Mouse (Mus musculus): Measurements from ENCODE around the gene Hebp1. TPM values are rescaled to one million over a fixed set of nuclear protein-coding genes. Genes with fewer than 3 reads are reported as not detected.

Gene Hebp1
- polyA plus RNA-seq, 1 experiment from 2014 or later, result 2.9 TPM

- H3K4me1 ChIP-seq (ENCODE audit: control insufficient read depth, insufficient read depth, low read length), result peaks cover 6% of the 10 kb centered on the region; the same call in 1 of the 2 replicates
- ATAC-seq (ENCODE audit: low FRiP score) (no peak), DNase-seq (ENCODE audit: low spot score, missing footprints) (peak; percentile 33)
- no peaks in the 10 kb centered on the region for H3K27me3 ChIP-seq (ENCODE audit: control insufficient read depth, insufficient read depth, low read length)
- no peak overlapping the region for H3K4me3 ChIP-seq (ENCODE audit: low read depth, low read length)
- 85% methylated on average over 4 of the region's 4 CpGs for whole genome bisulfite sequencing
- no peak overlapping the region for H3K9ac ChIP-seq (ENCODE audit: low read length)
- H3K9me3 ChIP-seq (ENCODE audit: control insufficient read depth, low read length), result no peaks in the 10 kb centered on the region
- H3K27ac ChIP-seq (ENCODE audit: low read depth, low read length), result no peak overlapping the region
- H3K4me2 ChIP-seq, result no peak overlapping the region
- no peaks in the 10 kb centered on the region for H3K36me3 ChIP-seq (ENCODE audit: control insufficient read depth, insufficient read depth, low read length)
These were observed 62.1 kb downstream of the Hebp1 start for GRCm38 (mm10) chr6:135135735-135136134.

GRCm38 (mm10) chr6:135133486-135133885 lies 64.3 kb downstream of the Hebp1 start:
- 94% methylated on average over 9 of the region's 9 CpGs for WGBS

GRCm38 (mm10) chr6:135133086-135133485 lies 64.7 kb downstream of the Hebp1 start:
- Histone ChIP-seq H3K4me3 (ENCODE audit: low read depth, low read length) (no peak overlapping the region), H3K27me3 (ENCODE audit: control insufficient read depth, insufficient read depth, low read length) (no peaks in the 10 kb centered on the region), H3K4me2 (no peak overlapping the region), H3K4me1 (ENCODE audit: control insufficient read depth, insufficient read depth, low read length) (peaks cover 6% of the 10 kb centered on the region; the same call in 1 of the 2 replicates), H3K9me3 (ENCODE audit: control insufficient read depth, low read length) (no peaks in the 10 kb centered on the region), H3K36me3 (ENCODE audit: control insufficient read depth, insufficient read depth, low read length) (no peaks in the 10 kb centered on the region), H3K27ac (ENCODE audit: low read depth, low read length) (no peak overlapping the region), H3K9ac (ENCODE audit: low read length) (no peak overlapping the region)
- 82% methylated on average over 7 of the region's 7 CpGs for WGBS
- peak; percentile 60 for DNase-seq (ENCODE audit: low spot score, missing footprints)
- ATAC-seq (ENCODE audit: low FRiP score), result no peak

More at GRCm38 (mm10) chr6:135133486-135133885, 64.3 kb downstream of the Hebp1 start:
- H3K27ac ChIP-seq (ENCODE audit: low read depth, low read length), result no peak overlapping the region
- H3K9me3 ChIP-seq (ENCODE audit: control insufficient read depth, low read length), result no peaks in the 10 kb centered on the region
- peaks cover 6% of the 10 kb centered on the region; the same call in 1 of the 2 replicates for H3K4me1 ChIP-seq (ENCODE audit: control insufficient read depth, insufficient read depth, low read length)
- H3K9ac ChIP-seq (ENCODE audit: low read length), result no peak overlapping the region
- H3K4me3 ChIP-seq (ENCODE audit: low read depth, low read length), result no peak overlapping the region
- H3K27me3 ChIP-seq (ENCODE audit: control insufficient read depth, insufficient read depth, low read length), result no peaks in the 10 kb centered on the region
- H3K36me3 ChIP-seq (ENCODE audit: control insufficient read depth, insufficient read depth, low read length), result no peaks in the 10 kb centered on the region
- DNase-seq (ENCODE audit: low spot score, missing footprints) (peak; percentile 28), ATAC-seq (ENCODE audit: low FRiP score) (no peak)
- H3K4me2 ChIP-seq, result no peak overlapping the region

- no peak overlapping the region for H3K4me2 ChIP-seq
- no peaks in the 10 kb centered on the region for H3K27me3 ChIP-seq (ENCODE audit: control insufficient read depth, insufficient read depth, low read length)
- no peaks in the 10 kb centered on the region for H3K9me3 ChIP-seq (ENCODE audit: control insufficient read depth, low read length)
- H3K27ac ChIP-seq (ENCODE audit: low read depth, low read length), result no peak overlapping the region
- H3K36me3 ChIP-seq (ENCODE audit: control insufficient read depth, insufficient read depth, low read length), result no peaks in the 10 kb centered on the region
- no peak overlapping the region for H3K9ac ChIP-seq (ENCODE audit: low read length)
- WGBS, result 58% methylated on average over 5 of the region's 5 CpGs
- no peaks in the 10 kb centered on the region for H3K4me1 ChIP-seq (ENCODE audit: control insufficient read depth, insufficient read depth, low read length)
- DNase-seq (ENCODE audit: low spot score, missing footprints) (peak; percentile 69), ATAC-seq (ENCODE audit: low FRiP score) (no peak)
- no peak overlapping the region for H3K4me3 ChIP-seq (ENCODE audit: low read depth, low read length)
These were observed 73.0 kb downstream of the Hebp1 start for GRCm38 (mm10) chr6:135124755-135125380.

GRCm38 (mm10) chr6:135118183-135118582 lies 79.6 kb downstream of the Hebp1 start, which contains the start of gene Gprc5d:
TSS of gene Gprc5d (minus strand) at chr6:135118283.
- Histone ChIP-seq H3K36me3 (ENCODE audit: control insufficient read depth, insufficient read depth, low read length) (no peaks in the 10 kb centered on the region), H3K4me2 (no peak within 1 kb of the TSS), H3K27ac (ENCODE audit: low read depth, low read length) (no peak within 1 kb of the TSS), H3K9ac (ENCODE audit: low read length) (no peak within 1 kb of the TSS), H3K9me3 (ENCODE audit: control insufficient read depth, low read length) (no peaks in the 10 kb centered on the region), H3K27me3 (ENCODE audit: control insufficient read depth, insufficient read depth, low read length) (peaks cover 14% of the 10 kb centered on the region), H3K4me1 (ENCODE audit: control insufficient read depth, insufficient read depth, low read length) (no peaks in the 10 kb centered on the region; the same call in 1 of the 2 replicates), H3K4me3 (ENCODE audit: low read depth, low read length) (no peak within 1 kb of the TSS)
- DNase-seq (ENCODE audit: low spot score, missing footprints) (no peak), ATAC-seq (ENCODE audit: low FRiP score) (no peak)
- 89% methylated on average over 5 of the region's 5 CpGs for WGBS

- H3K27ac ChIP-seq (ENCODE audit: low read depth, low read length), result no peak overlapping the region
- H3K4me3 ChIP-seq (ENCODE audit: low read depth, low read length), result no peak overlapping the region
- peaks cover 14% of the 10 kb centered on the region for H3K27me3 ChIP-seq (ENCODE audit: control insufficient read depth, insufficient read depth, low read length)
- no peaks in the 10 kb centered on the region for H3K9me3 ChIP-seq (ENCODE audit: control insufficient read depth, low read length)
- no peak for ATAC-seq (ENCODE audit: low FRiP score)
- H3K9ac ChIP-seq (ENCODE audit: low read length), result no peak overlapping the region
- WGBS, result 97% methylated on average over 8 of the region's 8 CpGs
- no peaks in the 10 kb centered on the region; the same call in 1 of the 2 replicates for H3K4me1 ChIP-seq (ENCODE audit: control insufficient read depth, insufficient read depth, low read length)
- H3K4me2 ChIP-seq, result no peak overlapping the region
- no peaks in the 10 kb centered on the region for H3K36me3 ChIP-seq (ENCODE audit: control insufficient read depth, insufficient read depth, low read length)
- peak; percentile 78 for DNase-seq (ENCODE audit: low spot score, missing footprints)
These were observed 81.3 kb downstream of the Hebp1 start for GRCm38 (mm10) chr6:135116479-135116878.

GRCm38 (mm10) chr6:135113114-135113436 lies 84.7 kb downstream of the Hebp1 start:
- Histone ChIP-seq H3K36me3 (ENCODE audit: control insufficient read depth, insufficient read depth, low read length) (no peaks in the 10 kb centered on the region), H3K27me3 (ENCODE audit: control insufficient read depth, insufficient read depth, low read length) (peaks cover 27% of the 10 kb centered on the region), H3K27ac (ENCODE audit: low read depth, low read length) (no peak overlapping the region), H3K9me3 (ENCODE audit: control insufficient read depth, low read length) (no peaks in the 10 kb centered on the region), H3K4me2 (no peak overlapping the region), H3K4me1 (ENCODE audit: control insufficient read depth, insufficient read depth, low read length) (no peaks in the 10 kb centered on the region; the same call in 1 of the 2 replicates), H3K9ac (ENCODE audit: low read length) (no peak overlapping the region), H3K4me3 (ENCODE audit: low read depth, low read length) (no peak overlapping the region)
- DNase-seq (ENCODE audit: low spot score, missing footprints) (no peak), ATAC-seq (ENCODE audit: low FRiP score) (0 out of 2 replicates have a peak, but pooled peaks have one; percentile 22)
- WGBS, result 22% methylated on average over 6 of the region's 6 CpGs

- Histone ChIP-seq H3K27me3 (ENCODE audit: control insufficient read depth, insufficient read depth, low read length) (peaks cover 27% of the 10 kb centered on the region), H3K4me3 (ENCODE audit: low read depth, low read length) (no peak overlapping the region), H3K27ac (ENCODE audit: low read depth, low read length) (no peak overlapping the region), H3K9ac (ENCODE audit: low read length) (no peak overlapping the region), H3K4me2 (no peak overlapping the region), H3K36me3 (ENCODE audit: control insufficient read depth, insufficient read depth, low read length) (no peaks in the 10 kb centered on the region), H3K9me3 (ENCODE audit: control insufficient read depth, low read length) (no peaks in the 10 kb centered on the region), H3K4me1 (ENCODE audit: control insufficient read depth, insufficient read depth, low read length) (no peaks in the 10 kb centered on the region; the same call in 1 of the 2 replicates)
- 16% methylated on average over 7 of the region's 7 CpGs for WGBS
- peak; percentile 90 for DNase-seq (ENCODE audit: low spot score, missing footprints)
- ATAC-seq (ENCODE audit: low FRiP score), result peak; percentile 79
These were observed 85.3 kb downstream of the Hebp1 start for GRCm38 (mm10) chr6:135112411-135113113.

GRCm38 (mm10) chr6:135107014-135107413 lies 90.8 kb downstream of the Hebp1 start:
- WGBS, result 89% methylated on average over 6 of the region's 6 CpGs

More at GRCm38 (mm10) chr6:135107014-135107413, 90.8 kb downstream of the Hebp1 start:
- H3K9me3 ChIP-seq (ENCODE audit: control insufficient read depth, low read length), result peaks cover 3% of the 10 kb centered on the region; the same call in 1 of the 2 replicates
- H3K4me2 ChIP-seq, result no peak overlapping the region
- DNase-seq (ENCODE audit: low spot score, missing footprints), result no peak
- H3K36me3 ChIP-seq (ENCODE audit: control insufficient read depth, insufficient read depth, low read length), result no peaks in the 10 kb centered on the region
- H3K27ac ChIP-seq (ENCODE audit: low read depth, low read length), result no peak overlapping the region
- H3K4me1 ChIP-seq (ENCODE audit: control insufficient read depth, insufficient read depth, low read length), result peaks cover 4% of the 10 kb centered on the region; the same call in 1 of the 2 replicates
- no peak overlapping the region for H3K4me3 ChIP-seq (ENCODE audit: low read depth, low read length)
- H3K9ac ChIP-seq (ENCODE audit: low read length), result no peak overlapping the region
- no peak for ATAC-seq (ENCODE audit: low FRiP score)
- peaks cover 16% of the 10 kb centered on the region; the same call in 1 of the 2 replicates for H3K27me3 ChIP-seq (ENCODE audit: control insufficient read depth, insufficient read depth, low read length)

All from midbrain, embryonic 11.5 days (tissue).